Mouse (Mus musculus) T-helper 2 cell (primary cell): Measurements from ENCODE around the gene Dnah9.

ENCODE experiments used
- in situ Hi-C: fragments of 300-600 bp; cut with MboI, MseI; formaldehyde crosslinking; loops from one replicate; pipeline ENCODE4 v1.15.1; 2025; ENCODE audit warnings: high pct_unique_total_duplicates

The Dnah9 gene

GRCm38 (mm10) chr11:65930359-65930758 lies 238.0 kb downstream of the Dnah9 start:
- in situ Hi-C loops = no loop called here

- in situ Hi-C loops = no loop called here
These were observed 240.4 kb downstream of the Dnah9 start for GRCm38 (mm10) chr11:65927962-65928361.

- in situ Hi-C loops = no loop called here
These were observed 249.7 kb downstream of the Dnah9 start for GRCm38 (mm10) chr11:65918480-65919236.

DNA sequence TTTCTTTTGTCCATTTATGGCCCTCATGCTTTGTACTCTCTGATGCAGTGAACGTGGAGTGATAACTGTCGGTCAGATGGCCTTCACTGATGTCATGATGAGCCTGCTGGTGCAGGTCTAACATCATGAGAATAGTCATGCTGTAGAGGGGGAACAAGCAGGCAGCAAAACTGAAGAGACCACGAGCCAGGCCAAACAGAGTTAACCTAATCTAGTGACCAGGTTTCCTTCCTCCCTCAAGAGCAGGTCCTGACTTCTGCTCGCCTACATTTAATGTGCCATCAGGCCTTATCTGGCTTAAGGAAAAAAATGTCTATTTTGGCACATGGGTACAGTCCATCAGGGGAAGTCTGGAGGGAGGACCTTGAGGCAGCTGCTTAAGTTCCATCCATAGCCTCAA lies 259.2 kb downstream of the Dnah9 start:
- in situ Hi-C loops = no loop called here

DNA sequence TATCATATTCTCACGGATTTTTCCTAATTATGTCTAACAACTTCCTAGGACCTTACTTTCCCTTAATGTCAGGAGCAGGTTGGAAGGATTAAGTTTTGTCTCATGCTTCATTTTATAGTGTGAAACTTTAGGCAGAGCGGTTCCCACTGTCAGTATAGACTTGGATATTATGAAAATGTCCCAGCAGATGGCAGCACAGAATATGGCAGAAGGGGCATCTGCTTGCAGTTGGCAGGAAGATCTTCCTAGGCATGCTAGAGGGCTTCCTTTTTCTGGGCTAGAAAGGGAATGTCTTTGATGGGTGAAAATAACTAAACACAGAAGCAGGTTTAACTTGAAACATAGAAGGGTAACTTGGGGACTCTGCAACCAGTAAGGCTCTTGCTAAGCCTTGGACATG lies 262.9 kb downstream of the Dnah9 start:
- in situ Hi-C loops = no loop called here

DNA sequence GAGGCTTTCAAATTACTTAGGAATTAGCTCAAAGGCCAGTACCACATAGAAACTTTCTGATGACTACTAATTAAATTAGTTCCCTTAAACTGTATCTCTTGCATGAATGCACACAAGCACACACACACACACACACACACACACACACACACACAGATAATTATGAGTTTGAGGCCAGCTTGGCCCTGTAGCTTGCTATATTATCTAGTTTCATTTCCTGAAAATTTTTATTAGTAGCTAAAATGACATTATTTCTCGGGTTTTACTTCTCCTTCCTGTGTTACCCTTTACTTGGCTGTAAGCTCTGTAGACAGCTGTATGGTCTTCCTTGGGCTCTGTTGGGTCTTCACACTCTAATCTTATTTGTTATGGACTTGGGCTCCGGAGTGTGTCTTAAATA lies 264.4 kb downstream of the Dnah9 start:
- in situ Hi-C loops = no loop called here

DNA sequence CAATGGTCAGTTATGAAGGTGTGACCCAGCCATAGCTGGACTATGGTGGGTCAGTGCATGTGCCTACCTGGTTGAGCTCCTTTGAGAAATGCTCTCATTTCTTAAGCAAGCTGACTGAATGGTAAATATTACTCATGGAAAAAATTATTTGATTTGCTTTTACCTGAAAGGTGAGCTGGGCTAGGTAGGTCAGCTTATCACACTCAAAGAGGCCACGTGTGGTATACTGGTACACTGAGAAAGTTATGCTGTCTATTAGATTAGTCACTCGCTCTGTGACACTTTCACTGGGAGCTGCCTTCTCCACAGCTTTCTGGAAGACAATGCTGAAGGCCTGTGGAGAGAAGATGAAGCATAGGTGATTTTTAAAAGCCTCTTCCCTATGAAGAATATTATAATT lies 286.9 kb downstream of the Dnah9 start:
- in situ Hi-C loops = loop anchor here (25.0 kb wide), 1 partner anchor 369 kb away; no protein-coding TSS in a partner anchor

- in situ Hi-C loops = loop anchor here (25.0 kb wide), 1 partner anchor 365 kb away; no protein-coding TSS in a partner anchor
These were observed 291.1 kb downstream of the Dnah9 start for GRCm38 (mm10) chr11:65877146-65877775.

- in situ Hi-C loops = no loop called here
These were observed 306.9 kb downstream of the Dnah9 start for GRCm38 (mm10) chr11:65861476-65861875.

DNA sequence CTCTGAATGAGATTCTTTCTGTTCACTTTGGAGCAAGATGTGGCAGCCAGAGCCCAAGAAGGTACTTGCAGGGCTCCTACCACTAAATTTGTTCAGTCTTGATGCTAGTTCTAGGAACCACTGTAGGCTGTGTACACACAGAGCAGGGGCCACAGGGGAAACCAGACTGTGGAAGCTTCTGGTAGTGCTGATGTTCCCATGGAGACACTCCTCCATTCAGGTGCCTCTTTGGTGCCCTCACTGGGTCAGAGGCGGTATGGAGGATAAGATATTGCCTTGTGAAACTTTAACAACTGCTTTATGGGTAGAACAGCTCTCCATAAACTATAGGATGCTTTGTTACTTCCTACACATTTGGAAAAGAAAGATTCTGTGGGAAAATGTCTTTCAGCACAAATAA lies 316.3 kb downstream of the Dnah9 start:
- in situ Hi-C loops = no loop called here

DNA sequence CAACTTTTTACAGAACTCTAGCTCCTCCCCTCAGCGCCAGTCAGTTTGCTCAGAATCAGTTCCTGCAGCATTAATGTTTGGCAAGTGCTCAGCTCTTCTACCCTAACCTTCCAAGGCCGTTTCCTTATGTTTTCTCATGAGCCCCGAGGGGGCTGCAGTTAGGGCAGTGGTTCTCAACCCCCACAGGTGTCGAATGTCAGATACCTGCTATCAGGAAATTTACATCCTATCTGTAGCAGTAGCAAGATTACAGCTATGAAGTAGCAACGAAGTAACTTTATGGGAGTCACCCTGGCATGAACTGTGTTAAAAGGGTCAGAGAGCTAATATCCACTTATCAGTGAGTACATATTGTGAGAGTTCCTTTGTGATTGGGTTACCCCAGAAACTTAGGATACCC lies 321.9 kb downstream of the Dnah9 start:
- in situ Hi-C loops = no loop called here

GRCm38 (mm10) chr11:65838999-65839398 lies 329.4 kb downstream of the Dnah9 start:
- in situ Hi-C loops = no loop called here

- in situ Hi-C loops = loop anchor here (25.0 kb wide), 1 partner anchor 837 kb away; the partner anchor contains the start of gene Elac2
These were observed 343.8 kb downstream of the Dnah9 start for GRCm38 (mm10) chr11:65824556-65824955.

DNA sequence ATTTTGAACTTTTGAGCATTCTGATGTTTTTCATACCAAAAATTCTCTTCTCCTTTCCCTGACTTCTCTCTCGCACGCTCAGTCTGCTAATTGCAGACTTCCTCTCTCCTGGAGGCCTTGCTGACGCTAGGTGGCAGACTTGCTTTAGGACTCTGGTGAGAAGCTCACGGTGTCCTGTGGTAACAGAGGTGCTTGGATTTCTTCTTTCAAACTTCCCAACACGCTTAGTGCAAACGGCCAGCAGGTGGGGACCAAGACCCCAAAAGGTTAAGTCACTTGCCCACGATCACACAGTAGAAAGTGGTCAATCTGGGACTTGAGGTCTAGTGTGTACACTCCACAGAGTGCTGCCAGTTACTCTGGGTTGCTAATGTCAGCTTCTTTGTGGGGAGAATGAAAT lies 347.5 kb downstream of the Dnah9 start:
- in situ Hi-C loops = loop anchor here (25.0 kb wide), 1 partner anchor 834 kb away; the partner anchor contains the start of gene Elac2

DNA sequence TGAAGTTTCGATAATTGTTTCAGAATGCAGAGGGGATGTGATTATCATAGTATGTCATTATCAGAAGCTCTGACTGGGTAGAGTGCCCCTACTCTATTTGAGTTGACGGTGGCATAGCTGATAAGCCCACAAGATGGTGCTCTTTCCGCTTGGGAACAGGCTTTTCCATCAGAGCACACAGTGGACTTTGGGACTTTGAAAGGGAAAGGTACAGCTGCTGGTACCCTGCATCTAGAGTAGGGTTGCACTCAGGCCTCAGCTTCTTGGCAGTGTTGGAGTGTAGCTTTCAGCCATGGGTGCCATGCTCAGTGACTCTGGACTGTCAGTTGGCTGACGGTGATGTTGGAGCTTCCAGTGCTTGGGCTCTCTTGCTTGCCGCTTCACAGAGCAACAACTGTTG lies 348.1 kb downstream of the Dnah9 start:
- in situ Hi-C loops = loop anchor here (25.0 kb wide), 1 partner anchor 833 kb away; the partner anchor contains the start of gene Elac2

DNA sequence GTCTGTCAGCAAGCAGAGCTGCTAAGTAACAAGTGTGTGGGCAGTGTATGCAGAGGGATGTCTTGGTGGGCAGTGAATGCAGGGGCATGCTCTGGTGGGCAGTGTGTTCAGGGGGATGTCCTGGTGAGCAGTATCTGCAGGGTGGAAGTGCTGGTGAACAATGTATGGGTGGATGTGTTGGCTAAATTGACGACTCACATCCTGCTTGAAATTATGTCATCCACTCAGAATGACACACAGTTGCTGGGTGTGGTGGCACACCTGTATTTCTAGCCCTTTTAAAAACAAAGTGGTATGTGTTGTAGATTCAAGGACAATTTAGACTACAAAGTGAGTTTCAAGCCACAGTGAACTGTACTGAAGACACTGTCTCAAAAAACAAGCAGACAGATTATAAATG lies 350.2 kb downstream of the Dnah9 start:
- in situ Hi-C loops = loop anchor here (25.0 kb wide), 1 partner anchor 831 kb away; the partner anchor contains the start of gene Elac2

DNA sequence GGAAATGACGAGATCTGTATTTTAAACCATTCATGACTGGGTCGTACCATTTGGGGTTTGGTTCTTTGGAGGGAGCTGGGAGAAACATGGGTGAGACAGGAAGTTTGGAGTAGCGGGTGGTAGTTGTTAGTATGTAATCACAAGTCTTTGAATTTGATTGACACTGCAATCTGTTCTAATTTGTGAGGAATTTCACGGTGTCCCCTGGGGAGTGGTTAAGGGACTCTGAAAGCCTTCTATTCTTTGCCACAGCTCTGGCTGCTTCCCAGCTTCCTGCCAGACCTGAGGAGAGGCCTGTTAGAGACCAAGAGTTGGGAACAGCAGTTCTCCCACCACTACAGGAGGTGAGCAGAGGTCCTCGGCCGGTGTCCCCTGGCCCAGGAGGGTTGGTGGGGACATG lies 352.1 kb downstream of the Dnah9 start:
- in situ Hi-C loops = loop anchor here (25.0 kb wide), 1 partner anchor 829 kb away; the partner anchor contains the start of gene Elac2

- in situ Hi-C loops = loop anchor here (25.0 kb wide), 1 partner anchor 827 kb away; the partner anchor contains the start of gene Elac2
These were observed 354.0 kb downstream of the Dnah9 start for GRCm38 (mm10) chr11:65814381-65814780.

DNA sequence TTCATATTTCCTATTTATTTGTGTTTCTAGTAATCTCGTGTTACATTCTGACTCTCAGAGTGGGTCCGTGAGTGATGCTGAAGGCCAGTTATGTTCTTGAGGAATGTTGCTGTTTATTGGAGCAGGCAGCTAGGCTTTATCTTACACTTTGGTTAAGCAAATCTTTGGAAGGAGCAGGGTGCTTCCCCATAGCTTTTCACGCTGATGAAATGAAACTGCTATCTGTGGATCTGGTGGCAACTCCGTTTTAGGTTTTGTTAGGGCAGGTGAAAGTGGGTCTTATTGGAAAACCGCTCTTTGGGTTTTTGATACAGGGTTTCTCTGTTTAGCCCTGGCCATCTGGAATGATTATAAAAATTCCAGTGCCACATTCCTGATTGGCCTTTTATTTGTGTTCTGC lies 356.3 kb downstream of the Dnah9 start:
- in situ Hi-C loops = loop anchor here (25.0 kb wide), 1 partner anchor 825 kb away; the partner anchor contains the start of gene Elac2

- in situ Hi-C loops = loop anchor here (10.0 to 25.0 kb wide), 2 partner anchors 820 to 1893 kb away; partner anchors contain the start of gene Elac2
These were observed 360.8 kb downstream of the Dnah9 start for GRCm38 (mm10) chr11:65807601-65808000.

GRCm38 (mm10) chr11:65806909-65807504 lies 361.3 kb downstream of the Dnah9 start, which contains the start of gene Zkscan6:
TSS of gene Zkscan6 (plus strand) at chr11:65807175.
- in situ Hi-C loops = loop anchor here (10.0 to 25.0 kb wide), 2 partner anchors 820 to 1892 kb away; partner anchors contain the start of gene Elac2
